Mouse (Mus musculus) megakaryocyte, adult 5-6 weeks (primary cell): Measurements from ENCODE around the gene Nkx1-1. TPM values are rescaled to one million over a fixed set of nuclear protein-coding genes. Genes with fewer than 3 reads are reported as not detected.

ENCODE experiments used
- ATAC-seq: 2 replicates; pipeline ENCODE4 v1.8.0; 2016; ENCODE audit warnings: mild to moderate bottlenecking, inconsistent platforms; ENCODE audit not compliant: poor library complexity, severe bottlenecking
- total RNA-seq, 2 experiments: library from RNA; stranded (forward) in 1 of 2; stranded (reverse) in 1 of 2; fragments of 153-499, 151-499 nt in 1 of 2; fragments of 221-1000, 200-1000 nt in 1 of 2; gene quantifications; 2 replicates each; pipeline versions ENCODE4 v1.2.3 to v1.2.4; 2015 to 2017

Gene Nkx1-1
- total RNA-seq, 2 experiments from 2014 or later, result not detected

DNA sequence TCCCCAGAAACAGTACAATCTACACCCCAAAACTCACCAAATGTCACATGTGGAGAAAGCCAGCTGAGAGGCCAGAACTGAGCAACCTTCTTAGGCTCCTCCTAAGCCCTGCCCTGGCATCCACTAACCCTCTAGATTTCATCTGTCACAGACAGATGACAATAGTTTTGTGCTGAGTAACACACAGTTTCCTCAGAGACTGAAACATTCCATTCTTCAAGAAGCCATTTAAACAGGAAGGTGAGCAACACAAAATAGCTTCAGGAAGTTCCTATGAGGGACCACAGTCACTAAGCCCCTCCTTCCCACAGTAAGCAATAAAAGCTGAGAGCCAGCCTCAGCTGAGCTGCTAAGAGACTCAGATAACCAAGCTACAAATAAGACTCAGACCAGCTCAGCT, 6.3 kb downstream of the Nkx1-1 start:
- no peak for ATAC-seq

GRCm38 (mm10) chr5:33420313-33420712, 13.5 kb downstream of the Nkx1-1 start:
- no peak for ATAC-seq

DNA sequence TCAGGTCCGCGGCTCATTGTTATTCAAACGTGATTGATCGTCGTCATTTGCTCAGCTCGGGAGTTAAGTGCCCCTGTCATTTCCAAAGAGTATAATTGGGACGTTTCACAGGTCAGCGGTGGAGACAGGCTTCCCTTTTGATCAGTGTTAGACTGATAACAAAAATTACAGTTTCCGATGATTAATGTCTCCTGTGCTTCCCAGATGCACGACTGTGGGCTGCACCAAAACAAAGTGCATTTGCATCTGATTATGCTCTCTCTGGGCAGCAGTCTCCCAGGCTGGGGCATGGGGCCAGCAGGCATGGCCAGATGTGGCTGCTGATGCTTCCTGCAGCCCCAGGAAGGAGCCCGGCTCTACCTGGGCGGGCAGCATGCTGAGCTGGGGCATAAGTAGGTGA, 33.0 kb downstream of the Nkx1-1 start:
- no peak for ATAC-seq

DNA sequence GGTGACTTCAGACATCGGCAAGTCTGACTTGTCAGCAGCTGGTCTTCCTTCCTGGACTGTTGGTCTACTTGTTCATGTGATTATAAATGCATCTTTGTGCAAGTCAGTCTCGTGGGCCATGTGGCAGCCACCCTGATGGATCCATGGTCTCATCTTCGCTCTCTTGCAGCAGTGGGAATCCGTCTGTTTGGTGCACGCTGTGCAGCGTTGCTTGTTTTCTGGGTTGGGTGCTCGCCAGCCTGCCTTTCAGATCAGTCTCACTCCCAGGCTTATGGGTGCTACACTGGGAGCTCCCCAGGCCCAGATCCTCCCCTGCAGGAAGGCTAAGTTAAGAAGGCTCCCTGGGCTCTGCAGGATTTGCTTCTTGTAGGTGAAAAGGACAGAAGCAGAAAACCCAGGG, 36.9 kb downstream of the Nkx1-1 start:
- ATAC-seq, result no peak

GRCm38 (mm10) chr5:33395693-33396092, 38.1 kb downstream of the Nkx1-1 start:
- ATAC-seq, result no peak

GRCm38 (mm10) chr5:33393803-33394202, 40.0 kb downstream of the Nkx1-1 start:
- ATAC-seq, result peak; percentile 86

GRCm38 (mm10) chr5:33387550-33387949, 46.2 kb downstream of the Nkx1-1 start:
- no peak for ATAC-seq

Other genes with a start within 250 kb of the Nkx1-1 start
- 0.69 and 0.73 TPM in 2 replicates for gene Spon2, start 215.5 kb downstream of the Nkx1-1 start, total RNA-seq (2015)
- gene Spon2, start 215.5 kb downstream of the Nkx1-1 start, total RNA-seq (2017), result not detected in 2 replicates
- gene Ctbp1, start 159.0 kb downstream of the Nkx1-1 start, total RNA-seq (2015), result 103 and 120 TPM in 2 replicates
- 103 and 127 TPM in 2 replicates for gene Ctbp1, start 159.0 kb downstream of the Nkx1-1 start, total RNA-seq (2017)
- 43.3 and 45.9 TPM in 2 replicates for gene Maea, start 98.5 kb downstream of the Nkx1-1 start, total RNA-seq (2015)
- 239 and 253 TPM in 2 replicates for gene Maea, start 98.5 kb downstream of the Nkx1-1 start, total RNA-seq (2017)
- 9.4 TPM in 2 replicates for gene Uvssa, start 55.4 kb downstream of the Nkx1-1 start, total RNA-seq (2015)
- 6.1 and 8.4 TPM in 2 replicates for gene Uvssa, start 55.4 kb downstream of the Nkx1-1 start, total RNA-seq (2017)
- gene Fam53a, start 195.7 kb upstream of the Nkx1-1 start, total RNA-seq (2015), result 14.0 and 14.4 TPM in 2 replicates
- gene Fam53a, start 195.7 kb upstream of the Nkx1-1 start, total RNA-seq (2017), result 8.2 and 9.4 TPM in 2 replicates
- gene Gm9903, start 195.9 kb upstream of the Nkx1-1 start, total RNA-seq (2015), result 0.32 and 0.36 TPM in 2 replicates
- 0.07 and 0.57 TPM in 2 replicates for gene Gm9903, start 195.9 kb upstream of the Nkx1-1 start, total RNA-seq (2017)
- gene Slbp, start 218.6 kb upstream of the Nkx1-1 start, total RNA-seq (2015), result 215 and 221 TPM in 2 replicates
- gene Slbp, start 218.6 kb upstream of the Nkx1-1 start, total RNA-seq (2017), result 234 and 254 TPM in 2 replicates
- 162 and 163 TPM in 2 replicates for gene Tacc3, start 224.2 kb upstream of the Nkx1-1 start, total RNA-seq (2015)
- gene Tacc3, start 224.2 kb upstream of the Nkx1-1 start, total RNA-seq (2017), result 165 and 193 TPM in 2 replicates
- gene Tmem129, start 224.4 kb upstream of the Nkx1-1 start, total RNA-seq (2015), result 14.4 and 16.5 TPM in 2 replicates
- 14.4 and 15.0 TPM in 2 replicates for gene Tmem129, start 224.4 kb upstream of the Nkx1-1 start, total RNA-seq (2017)